Mouse (Mus musculus): Measurements from ENCODE around the gene Gm2030.
"Not testable (repeated sequence)": the region's sequence is repeated elsewhere in the genome, so short reads cannot be mapped to it uniquely, and the experiment has no call there.

Gm2030 gene

DNA sequence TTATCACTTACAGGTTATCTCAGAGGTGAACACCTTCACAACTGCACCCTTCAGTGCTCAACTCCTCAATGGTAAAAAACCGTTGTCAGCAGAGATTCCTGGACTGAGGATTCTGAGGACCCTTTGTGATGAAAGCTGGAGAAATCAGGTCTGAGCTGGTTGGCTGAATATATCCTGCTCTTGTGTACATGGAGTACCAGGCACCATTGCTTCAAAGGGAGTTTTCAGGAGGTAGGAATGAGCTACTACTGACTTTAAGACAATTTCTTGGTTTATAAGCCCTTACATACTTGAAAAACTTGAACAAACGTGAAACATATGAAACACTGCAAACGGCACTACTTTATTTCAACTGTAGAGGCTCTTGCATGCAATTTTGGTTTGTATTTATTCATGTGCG, at the start of gene Gm2030:
Gene Gm2030, minus strand, starts transcription at position 101 of the 400 bp plus-strand sequence.
- DNase-seq (ENCODE audit: low spot score in 2 of 2), result not testable (repeated sequence)

Data from spleen, postnatal 10 days (tissue).